Mouse (Mus musculus) kidney, adult 2 months (tissue): ENCODE measurements around the gene Hmgcl.

ENCODE experiments used
- CTCF ChIP-seq: fragments of 200-500 bp; conservative IDR thresholded peaks from 2 replicates; pipeline ENCODE4 v1.5.1; 2011; ENCODE audit warnings: low read depth, mild to moderate bottlenecking, control low read depth, low read length, moderate library complexity, mixed read lengths; ENCODE audit not compliant: insufficient read depth, insufficient read length
- POLR2A ChIP-seq: fragments of 200-500 bp; IDR thresholded peaks from one replicate; pipeline ENCODE4 v1.6.1; 2011; ENCODE audit warnings: low read depth, low read length, control low read depth

GRCm38 (mm10) chr4:135906633-135907032 is 39.6 kb upstream of the Hmgcl start:
- TF ChIP-seq CTCF (no peak), POLR2A (no peak)
